Mouse (Mus musculus) adrenal gland, postnatal 10 days (tissue): ENCODE measurements around the gene Itih5. TPM values are rescaled to one million over a fixed set of nuclear protein-coding genes. Genes with fewer than 3 reads are reported as not detected.

Source experiments
- total RNA-seq, 2 experiments: library from RNA; stranded (reverse); gene quantifications; 2 replicates each; pipeline ENCODE4 v1.2.3; 2021

The Itih5 gene
- total RNA-seq, 2 experiments from 2014 or later = 43.5 to 46.6 TPM

Other genes with a start within 250 kb of the Itih5 start
- gene Taf3, start 105.0 kb upstream of the Itih5 start, total RNA-seq = 10 to 100 TPM in 1 of 2 experiments, 1 to 10 TPM in 1; 9.6 to 10.6 TPM
- gene Atp5c1, start 73.1 kb upstream of the Itih5 start, total RNA-seq = 100 to 1,000 TPM; 597 to 695 TPM
- 10 to 100 TPM; 16.5 to 20.0 TPM for gene Kin, start 73.0 kb upstream of the Itih5 start, total RNA-seq
- 100 to 1,000 TPM; 190 to 443 TPM for gene Itih2, start 22.2 kb upstream of the Itih5 start, total RNA-seq
- gene Sfmbt2, start 216.9 kb downstream of the Itih5 start, total RNA-seq = 1 to 10 TPM; 1.4 TPM